Mouse (Mus musculus) left cerebral cortex, postnatal 36 days (tissue): ENCODE results near the gene Adgrd1. TPM values are rescaled to one million over a fixed set of nuclear protein-coding genes. Genes with fewer than 3 reads are reported as not detected.
"Not testable (repeated sequence)": the region's sequence is repeated elsewhere in the genome, so short reads cannot be mapped to it uniquely, and the experiment has no call there.

Source experiments
- DNase-seq, 2 experiments: peaks; one replicate each; pipeline ENCODE4 v3.0.0; 2021 to 2022; ENCODE audit warnings: low spot score in 2 of 2, mixed read lengths in 1 of 2
- intact Hi-C: fragments of 180-260 bp; cut with DNase I; formaldehyde crosslinking; loops from one replicate; pipeline ENCODE4 v1.15.1; 2025
- total RNA-seq, 2 experiments: library from RNA; stranded (reverse); gene quantifications; 2 replicates each; pipeline ENCODE4 v1.2.3; 2021

Gene Adgrd1
- total RNA-seq, 2 experiments from 2014 or later, result 3.1 to 3.3 TPM

GRCm38 (mm10) chr5:129085153-129085552, 11.4 kb upstream of the Adgrd1 start:
- intact Hi-C loops, result no loop called here
- no peak for DNase-seq

- no peak for DNase-seq
- intact Hi-C loops, result no loop called here
Measured at GRCm38 (mm10) chr5:129092345-129093065, 4.0 kb upstream of the Adgrd1 start.

DNA sequence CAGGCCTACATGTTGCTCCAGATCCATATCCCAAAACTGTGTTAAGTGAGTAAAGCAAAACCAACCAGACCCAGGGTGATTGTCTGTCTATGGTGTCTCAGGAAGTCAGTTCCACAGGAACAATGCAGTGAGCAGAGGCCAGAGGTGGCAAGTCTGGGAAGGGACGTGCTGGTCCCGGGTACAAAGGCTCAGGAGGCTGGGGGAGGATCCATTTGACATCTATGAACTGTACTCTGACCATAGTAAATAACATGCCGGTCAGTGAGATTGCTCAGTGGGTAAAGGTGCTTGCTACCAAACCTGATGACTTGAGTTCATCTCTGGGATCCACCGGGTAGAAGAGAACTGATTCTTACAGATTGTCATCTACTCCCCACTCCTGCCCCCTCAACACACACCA, 3.4 kb upstream of the Adgrd1 start:
- no peak for DNase-seq
- intact Hi-C loops, result no loop called here

DNA sequence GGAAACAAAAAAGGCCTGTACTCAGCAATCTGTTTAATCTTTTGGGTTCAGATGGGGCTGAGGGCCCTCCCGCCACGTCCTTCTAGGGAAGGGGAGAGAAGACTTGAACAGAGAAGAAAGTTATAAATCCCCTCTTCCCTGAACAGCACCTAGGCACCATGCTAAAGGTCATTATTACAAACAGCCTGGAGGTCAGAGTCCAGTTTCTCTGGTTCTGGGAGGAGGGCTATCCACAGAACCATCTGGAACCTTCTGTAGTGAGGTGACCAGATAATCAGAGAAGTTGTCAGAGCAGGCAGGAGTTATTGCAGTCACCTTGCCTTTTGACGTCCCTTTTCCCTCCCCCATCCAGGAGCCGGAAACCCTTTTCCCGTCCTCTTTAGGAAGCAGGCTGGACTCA, 2.3 kb upstream of the Adgrd1 start:
- no peak for DNase-seq

GRCm38 (mm10) chr5:129104043-129104442, 7.5 kb downstream of the Adgrd1 start:
- intact Hi-C loops, result no loop called here
- DNase-seq, result no peak

More for the DNA sequence above, 2.3 kb upstream of the Adgrd1 start:
- intact Hi-C loops, result no loop called here

DNA sequence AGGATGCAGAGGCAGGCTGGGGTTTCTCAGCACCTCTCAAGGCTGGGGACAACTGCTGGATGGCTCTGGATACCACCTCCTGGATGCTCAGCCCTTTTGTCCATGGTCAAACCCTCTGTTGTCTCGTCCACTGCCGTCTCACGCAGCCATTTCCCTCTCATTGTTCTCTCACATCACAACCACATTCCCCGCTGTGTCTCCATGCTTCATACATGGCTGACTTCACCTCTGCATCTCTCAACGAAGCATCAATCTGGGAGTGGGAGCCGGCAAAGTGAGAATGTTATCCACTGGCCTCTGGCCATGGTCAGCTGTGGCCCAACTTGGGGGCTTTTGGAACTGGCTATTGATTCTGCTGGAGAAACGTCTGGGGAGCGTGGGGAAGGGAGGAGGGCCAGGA, 15.2 kb downstream of the Adgrd1 start:
- intact Hi-C loops, result no loop called here
- no peak for DNase-seq

GRCm38 (mm10) chr5:129113741-129114476, 17.4 kb downstream of the Adgrd1 start:
- peak; percentile 60 to 69 for DNase-seq
- intact Hi-C loops, result no loop called here

DNA sequence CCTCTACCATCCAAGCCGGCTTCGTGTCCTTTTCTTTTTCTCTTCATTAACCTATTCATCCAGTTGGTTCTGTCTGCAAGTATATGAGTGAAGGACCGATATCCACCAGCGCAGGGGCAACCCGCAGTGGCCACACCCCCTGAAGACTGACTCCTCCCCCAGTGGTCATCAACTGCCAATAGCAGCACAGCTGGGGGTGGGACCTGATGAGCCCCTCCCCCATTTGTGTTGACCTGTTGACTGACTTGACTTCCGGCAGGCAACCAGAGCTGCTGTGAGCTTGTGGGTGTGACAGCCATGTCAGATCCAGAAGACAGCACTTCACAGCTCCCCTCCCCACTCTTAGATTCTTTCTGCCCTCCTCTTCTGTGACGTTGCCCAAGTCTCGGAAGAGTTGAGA, 19.7 kb downstream of the Adgrd1 start:
- no peak for DNase-seq
- intact Hi-C loops, result no loop called here

- intact Hi-C loops, result no loop called here
- DNase-seq, result no peak
Measured at GRCm38 (mm10) chr5:129117593-129118113, 21.1 kb downstream of the Adgrd1 start.

- no peak for DNase-seq
- intact Hi-C loops, result no loop called here
Measured at GRCm38 (mm10) chr5:129118523-129118922, 22.0 kb downstream of the Adgrd1 start.

DNA sequence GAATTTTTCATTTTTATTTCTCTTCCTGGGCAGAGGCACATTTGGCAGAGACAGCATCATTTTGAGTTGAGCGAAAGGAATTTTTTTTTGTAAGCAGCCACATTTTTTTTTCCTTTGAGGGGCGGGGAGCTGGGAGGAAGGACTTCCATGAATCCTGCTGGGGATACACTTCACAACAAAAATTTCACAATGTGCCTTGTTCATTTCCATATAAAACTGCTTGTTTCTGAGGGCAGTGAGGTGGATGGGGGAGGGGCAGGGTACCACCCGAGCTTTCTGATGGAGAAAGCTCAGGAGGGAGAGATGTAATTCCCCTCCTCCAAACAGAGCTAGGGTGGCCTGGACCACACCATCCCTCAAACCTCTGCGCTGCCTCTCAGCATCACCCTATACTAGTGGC, 22.6 kb downstream of the Adgrd1 start:
- DNase-seq, result no peak
- intact Hi-C loops, result no loop called here

GRCm38 (mm10) chr5:129121654-129122285, 25.2 kb downstream of the Adgrd1 start:
- peak; percentile 45 to 63 for DNase-seq

DNA sequence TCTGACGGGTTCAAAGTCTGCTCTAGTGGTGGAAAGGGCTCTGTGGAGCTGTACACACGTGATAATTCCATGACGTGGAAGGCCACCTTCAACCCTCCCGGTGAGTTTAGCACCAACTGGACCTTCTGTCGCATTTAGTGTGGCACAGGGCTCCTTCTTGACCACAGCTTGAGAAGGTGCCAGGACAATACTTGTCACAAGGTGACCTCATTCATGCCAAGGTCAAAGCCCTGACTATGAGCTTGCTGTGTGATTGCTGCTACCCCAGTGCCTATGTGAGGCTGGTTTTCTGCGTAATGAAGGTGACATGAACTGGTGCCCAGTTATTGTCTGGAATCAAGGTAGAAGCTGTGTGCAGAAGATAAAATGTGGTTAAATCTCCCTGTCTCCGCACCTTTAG, 25.9 kb downstream of the Adgrd1 start:
- no peak for DNase-seq
- intact Hi-C loops, result loop anchor here (5.0 kb wide), 2 partner anchors 50 to 55 kb away; no protein-coding TSS in a partner anchor

More at GRCm38 (mm10) chr5:129121654-129122285, 25.2 kb downstream of the Adgrd1 start:
- intact Hi-C loops, result loop anchor here (5.0 kb wide), 2 partner anchors 51 to 54 kb away; no protein-coding TSS in a partner anchor

DNA sequence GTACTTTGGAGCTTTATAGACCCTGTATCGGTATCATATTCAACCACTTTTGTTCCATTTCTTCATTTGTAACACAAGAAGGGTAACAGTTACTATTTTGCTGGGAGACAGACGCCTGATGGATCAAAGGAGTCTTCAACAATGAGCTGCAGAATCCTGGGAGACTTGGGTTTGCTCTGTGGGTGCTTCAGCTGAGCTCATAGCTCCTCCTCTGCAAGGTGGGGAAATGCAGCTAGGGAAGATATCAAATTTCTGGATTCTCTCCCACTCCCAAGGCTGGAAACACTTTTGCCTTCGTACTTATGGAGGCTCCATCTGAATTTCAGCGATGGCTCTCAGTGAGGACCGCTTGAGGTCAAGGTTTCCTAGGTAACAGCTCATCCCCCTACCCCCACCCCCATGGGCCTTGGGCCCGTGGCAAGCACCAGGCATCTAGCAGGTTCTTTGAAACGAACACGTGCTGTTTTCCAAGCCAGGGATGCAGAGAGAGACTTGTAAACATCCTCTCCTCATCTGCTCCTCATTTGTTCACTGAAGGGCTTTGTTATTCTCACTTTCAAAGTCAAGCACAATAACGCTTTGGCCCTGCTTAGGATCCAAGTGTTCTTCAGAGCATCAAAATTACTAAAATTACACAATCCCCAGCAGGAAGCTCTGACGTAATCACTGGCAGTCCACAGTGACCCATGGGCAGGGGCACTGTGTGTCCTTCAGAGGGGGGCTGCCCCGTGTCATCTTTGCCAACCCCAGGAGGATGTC, 27.7 kb downstream of the Adgrd1 start:
- intact Hi-C loops, result loop anchor here (5.0 kb wide), 2 partner anchors 48 to 57 kb away; no protein-coding TSS in a partner anchor

GRCm38 (mm10) chr5:129128310-129128709, 31.8 kb downstream of the Adgrd1 start:
- DNase-seq, intact Hi-C loops: not testable (repeated sequence)

More for the DNA sequence above, 27.7 kb downstream of the Adgrd1 start:
- no peak for DNase-seq

- DNase-seq, result no peak
- intact Hi-C loops, result no loop called here
Measured at GRCm38 (mm10) chr5:129130301-129130700, 33.8 kb downstream of the Adgrd1 start.

- DNase-seq, result peak in 1 of 2 experiments; percentile 46
- intact Hi-C loops, result no loop called here
Measured at GRCm38 (mm10) chr5:129137405-129137804, 40.9 kb downstream of the Adgrd1 start.

DNA sequence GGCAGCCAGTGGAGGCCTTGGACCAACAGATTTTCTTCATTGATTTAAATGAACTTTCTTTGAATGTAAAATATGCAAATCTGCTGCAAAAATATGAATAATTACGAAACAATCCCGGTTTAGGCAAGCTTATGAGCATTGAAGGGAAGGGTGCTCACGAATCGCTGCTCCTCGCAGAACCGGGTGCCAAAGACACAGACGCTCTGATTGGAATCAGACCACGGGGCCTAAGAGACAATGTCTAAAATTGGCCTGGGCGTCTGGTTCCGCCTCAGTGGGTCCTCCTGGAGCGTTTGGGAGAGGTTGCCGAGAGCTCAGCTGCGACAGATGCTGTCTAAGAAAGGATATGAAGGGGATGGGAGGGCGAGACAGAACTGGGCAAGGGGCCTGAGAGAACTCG, 42.0 kb downstream of the Adgrd1 start:
- peak; percentile 62 to 85 for DNase-seq
- intact Hi-C loops, result no loop called here

DNA sequence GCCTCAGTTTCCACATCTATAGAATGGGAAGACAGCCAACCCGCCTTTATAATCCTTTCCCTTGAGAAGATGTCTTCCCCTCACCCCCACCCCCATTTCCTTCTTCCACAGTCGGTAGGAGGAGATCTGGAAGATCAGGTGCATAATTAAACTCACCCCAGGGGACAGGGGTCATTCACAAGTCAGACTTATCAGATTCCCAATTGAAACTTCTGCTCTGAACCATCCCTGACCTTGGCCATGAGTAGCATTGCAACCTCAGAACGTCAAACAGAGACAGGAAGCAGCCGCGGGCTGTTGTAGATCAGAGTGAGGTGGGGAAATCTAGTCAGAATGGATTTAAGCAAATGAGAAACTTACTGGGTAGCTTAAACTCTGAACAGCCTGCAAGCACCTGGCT, 46.3 kb downstream of the Adgrd1 start:
- intact Hi-C loops, result no loop called here
- DNase-seq, result no peak
